Comparison of ENCODE assay signal across 27 mouse cellular contexts in the genomic region with DNA sequence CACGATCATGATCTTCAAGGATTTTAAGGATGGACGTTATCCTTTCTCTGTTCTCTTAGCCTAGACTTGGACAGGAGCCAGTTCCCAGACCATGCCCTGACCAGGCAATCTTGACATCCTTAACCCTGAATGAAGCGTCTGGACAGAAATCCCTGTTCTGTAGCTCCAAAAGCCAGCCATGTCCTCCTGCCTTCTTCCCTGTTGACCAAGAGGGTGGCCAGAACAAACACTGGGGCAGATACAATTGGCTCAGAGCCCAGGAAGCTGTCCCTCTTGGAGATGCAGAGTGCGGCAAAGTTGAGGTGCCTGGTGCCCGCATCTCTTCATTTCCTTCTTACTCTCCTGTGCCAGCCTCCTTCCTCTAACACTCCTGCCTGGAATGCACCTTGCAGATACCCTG. TPM values are rescaled to one million over a fixed set of nuclear protein-coding genes. Genes with fewer than 3 reads are reported as not detected.
DNase-seq lines count a peak whose midpoint lies in the region; ATAC-seq and TF ChIP-seq lines count a peak whose summit lies in the region.
"Had no signal": no experiment of that assay in that cellular context is flagged by ENCODE, and none has a peak within 500 bp of the region (broad histone marks: within the 10 kb centered on the region; RNA-seq: fewer than 3 reads in every experiment).

No protein-coding gene starts in this region.

- H3K27ac ChIP-seq in kidney, adult 2 months (ENCODE audit: insufficient read depth, low read depth, low read length) = no peak overlapping the region
- H3K27ac ChIP-seq in kidney, embryonic 15.5 days = no peak overlapping the region
- H3K27ac ChIP-seq: hindbrain, embryonic 14.5 days; midbrain, embryonic 12.5 days had no signal

- peak; percentile 25 for DNase-seq in adrenal gland, postnatal 10 days
- no peak for DNase-seq in adrenal gland, adult 8-10 months
- DNase-seq in kidney, adult 2 months = peak; percentile 39
- peak; percentile 52 for DNase-seq in urinary bladder, postnatal 14 days (ENCODE audit: low spot score)
- no peak for DNase-seq in urinary bladder, postnatal 36 days (ENCODE audit: low spot score in 2 of 2)
- DNase-seq in spleen, postnatal 4 days (ENCODE audit: low spot score in 2 of 2) = no peak
- DNase-seq in embryo, embryonic 10 days (ENCODE audit: low spot score) = no peak
- DNase-seq: cerebellum, adult 2 months; cerebellum, postnatal 25 days; embryo, embryonic 11 days; kidney, adult 18-20 months; kidney, postnatal 10 days; left cerebral cortex, postnatal 4 days; liver; liver, postnatal 0 days; right cerebral cortex, postnatal 25 days; spleen, adult 18-20 months; thymus, adult 18-20 months; thymus, postnatal 36 days had no signal

- no peak overlapping the region for H3K4me3 ChIP-seq in kidney, adult 2 months (ENCODE audit: insufficient read depth, low read depth, low read length)
- H3K4me3 ChIP-seq in kidney, embryonic 15.5 days (replicated peaks) = no peak overlapping the region
- H3K4me3 ChIP-seq: embryonic facial prominence, embryonic 13.5 days; erythroblast, embryonic 14.5 days; forebrain, embryonic 12.5 days; midbrain, embryonic 12.5 days had no signal

- H3K27me3 ChIP-seq in kidney, adult 2 months (replicated peaks; ENCODE audit: control insufficient read depth, insufficient read depth, low read length) = no peaks in the 10 kb centered on the region
- no peaks in the 10 kb centered on the region for H3K27me3 ChIP-seq in kidney, embryonic 15.5 days
- H3K27me3 ChIP-seq: embryonic facial prominence, embryonic 13.5 days had no signal

- no peaks in the 10 kb centered on the region for H3K36me3 ChIP-seq in kidney, adult 2 months (ENCODE audit: control insufficient read depth, insufficient read depth, low read length)
- peaks cover 3% of the 10 kb centered on the region for H3K36me3 ChIP-seq in kidney, embryonic 15.5 days

- TF ChIP-seq CTCF in kidney, adult 2 months (conservative IDR thresholded peaks at IDR 0.05; ENCODE audit: insufficient read depth, insufficient read length, low read depth, low read length) = no peak

- H3K9me3 ChIP-seq in kidney, embryonic 15.5 days (replicated peaks) = no peaks in the 10 kb centered on the region
- H3K9me3 ChIP-seq: embryonic facial prominence, embryonic 13.5 days; forebrain, embryonic 12.5 days; midbrain, embryonic 12.5 days had no signal

- H3K9ac ChIP-seq in kidney, embryonic 15.5 days = no peak overlapping the region
- H3K9ac ChIP-seq: embryonic facial prominence, embryonic 13.5 days; forebrain, embryonic 12.5 days; hindbrain, embryonic 14.5 days; liver, postnatal 0 days; midbrain, embryonic 12.5 days had no signal

- H3K4me2 ChIP-seq in kidney, embryonic 15.5 days = no peak overlapping the region
- H3K4me2 ChIP-seq: embryonic facial prominence, embryonic 13.5 days; forebrain, embryonic 12.5 days; heart, embryonic 11.5 days; hindbrain, embryonic 14.5 days; midbrain, embryonic 12.5 days had no signal

- ATAC-seq in kidney, embryonic 15.5 days (replicated peaks; ENCODE audit: low FRiP score) = no peak
- ATAC-seq: inflammation-experienced regulatory T-cells, adult 6 months; liver, postnatal 0 days had no signal

- 51% methylated on average over 5 of the region's 5 CpGs for WGBS in kidney, adult 2 months
- WGBS in kidney, embryonic 15.5 days = 63% methylated on average over 5 of the region's 5 CpGs

- no peak for TF ChIP-seq POLR2A in kidney, adult 2 months (IDR thresholded peaks at IDR 0.05; ENCODE audit: low read depth, low read length)

- H3K4me1 ChIP-seq in kidney, adult 2 months (ENCODE audit: control insufficient read depth, insufficient read depth, low read length) = peaks cover 4% of the 10 kb centered on the region; the same call in 1 of the 2 replicates
- H3K4me1 ChIP-seq in kidney, embryonic 15.5 days = peaks cover 59% of the 10 kb centered on the region

RNA-seq across cellular contexts. Expression of a gene that starts 3.2 kb away (rescaled TPM):
- total RNA-seq in adrenal gland, postnatal 10 days (2021) = 100 to 1,000 TPM; 146 to 184 TPM
- 100 to 1,000 TPM; 122 to 227 (median 158) TPM for total RNA-seq in adrenal gland, adult 8-10 months (2022)
- polyA plus RNA-seq in kidney, adult 2 months (2012; rRNA removed) = 11.9 TPM in 2 replicates
- 17.3 and 18.2 TPM in 2 replicates for polyA plus RNA-seq in kidney, embryonic 15.5 days (2015; fragmentation: Nextera tagmentation; extraction: Ambion mirVana)

RNA-seq across cellular contexts. Expression of a gene that starts 19.1 kb away (rescaled TPM):
- 100 to 1,000 TPM; 355 to 407 TPM for total RNA-seq in adrenal gland, postnatal 10 days (2021)
- total RNA-seq in adrenal gland, adult 8-10 months (2022) = 100 to 1,000 TPM; 306 to 355 (median 328) TPM
- polyA plus RNA-seq in kidney, adult 2 months (2012; rRNA removed) = 203 and 236 TPM in 2 replicates
- polyA plus RNA-seq in kidney, embryonic 15.5 days (2015; fragmentation: Nextera tagmentation; extraction: Ambion mirVana) = 467 and 476 TPM in 2 replicates

RNA-seq across cellular contexts. Expression of a gene that starts 32.2 kb away (rescaled TPM):
- 10 to 100 TPM; 17.4 to 19.3 TPM for total RNA-seq in adrenal gland, postnatal 10 days (2021)
- 10 to 100 TPM; 22.9 to 31.9 (median 26.8) TPM for total RNA-seq in adrenal gland, adult 8-10 months (2022)
- 14.1 and 14.3 TPM in 2 replicates for polyA plus RNA-seq in kidney, adult 2 months (2012; rRNA removed)
- polyA plus RNA-seq in kidney, embryonic 15.5 days (2015; fragmentation: Nextera tagmentation; extraction: Ambion mirVana) = 32.9 and 33.5 TPM in 2 replicates

RNA-seq across cellular contexts. Expression of a gene that starts 44.2 kb away (rescaled TPM):
- 100 to 1,000 TPM in 1 of 2 experiments, 10 to 100 TPM in 1; 94.8 to 111 TPM for total RNA-seq in adrenal gland, postnatal 10 days (2021)
- 100 to 1,000 TPM in 2 of 4 experiments, 10 to 100 TPM in 2; 83.4 to 133 (median 102) TPM for total RNA-seq in adrenal gland, adult 8-10 months (2022)
- 16.9 and 19.8 TPM in 2 replicates for polyA plus RNA-seq in kidney, adult 2 months (2012; rRNA removed)
- polyA plus RNA-seq in kidney, embryonic 15.5 days (2015; fragmentation: Nextera tagmentation; extraction: Ambion mirVana) = 166 and 168 TPM in 2 replicates

RNA-seq across cellular contexts. Expression of a gene that starts 56.5 kb away (rescaled TPM):
- total RNA-seq in adrenal gland, postnatal 10 days (2021) = 10 to 100 TPM; 43.6 to 53.3 TPM
- total RNA-seq in adrenal gland, adult 8-10 months (2022) = 10 to 100 TPM; 57.9 to 87.6 (median 79.6) TPM
- polyA plus RNA-seq in kidney, adult 2 months (2012; rRNA removed) = 35.1 and 35.7 TPM in 2 replicates
- polyA plus RNA-seq in kidney, embryonic 15.5 days (2015; fragmentation: Nextera tagmentation; extraction: Ambion mirVana) = 28.7 and 33.5 TPM in 2 replicates

Comparison
In these comparisons a context has a peak if more than half of its experiments do, and no peak if none do; other contexts are left out.
1. DNase-seq: peak in adrenal gland, postnatal 10 days (single experiment), kidney, adult 2 months (single experiment) and urinary bladder, postnatal 14 days (single experiment); none in adrenal gland, adult 8-10 months (single experiment), urinary bladder, postnatal 36 days (0 of 2), spleen, postnatal 4 days (0 of 2) and embryo, embryonic 10 days (single experiment).